Mouse (Mus musculus): ENCODE measurements at regions not wholly inside any gene's neighbourhood (a gene's known extent, or its start where the extent isn't known, plus 50 kb on each side); places are given as distances from the start of the nearest gene placed in this dataset.

DNA sequence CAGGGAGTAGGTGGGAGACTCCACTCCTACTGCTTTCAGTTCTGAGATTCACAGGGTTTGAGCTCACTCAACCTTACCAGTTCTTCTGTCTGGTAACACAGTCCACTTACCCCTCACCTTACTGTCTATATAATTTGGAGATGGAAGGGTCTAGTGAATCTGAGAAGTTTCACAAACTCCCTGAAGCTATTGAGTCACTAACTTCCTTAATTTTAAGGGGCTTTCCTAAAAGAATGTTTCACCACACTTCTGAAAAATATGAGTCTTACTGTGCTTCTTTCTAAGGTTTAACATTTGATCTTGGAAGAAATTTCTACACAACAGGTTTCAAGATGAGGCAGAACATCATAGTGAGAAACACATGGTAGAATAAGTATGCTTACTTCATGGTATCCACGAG is 166.6 kb upstream of the Tet2 start:
- no peaks in the 10 kb centered on the region for H3K36me3 ChIP-seq (ENCODE audit: control insufficient read depth, insufficient read depth, low read length)
- 67% methylated on average over 1 of the region's 1 CpGs for whole genome bisulfite sequencing
- DNase-seq (ENCODE audit: low read depth in 1 of 2, low spot score in 2 of 2), result no peak
- no peaks in the 10 kb centered on the region; the same call in 1 of the 2 replicates for H3K4me1 ChIP-seq (ENCODE audit: control insufficient read depth, insufficient read depth, insufficient read length)
- no peak overlapping the region for H3K27ac ChIP-seq (ENCODE audit: insufficient read depth, low read length)
- no peak overlapping the region for H3K4me3 ChIP-seq (ENCODE audit: extremely low read depth, insufficient read depth, insufficient read length)
- no peaks in the 10 kb centered on the region for H3K27me3 ChIP-seq (ENCODE audit: control insufficient read depth, insufficient read depth, low read length)
- TF ChIP-seq POLR2A (IDR thresholded peaks at IDR 0.05; ENCODE audit: low read depth, low read length), result no peak
- no peak for TF ChIP-seq CTCF (IDR thresholded peaks at IDR 0.05; ENCODE audit: extremely low read depth, insufficient read depth, insufficient read length, insufficient replicate concordance)

DNA sequence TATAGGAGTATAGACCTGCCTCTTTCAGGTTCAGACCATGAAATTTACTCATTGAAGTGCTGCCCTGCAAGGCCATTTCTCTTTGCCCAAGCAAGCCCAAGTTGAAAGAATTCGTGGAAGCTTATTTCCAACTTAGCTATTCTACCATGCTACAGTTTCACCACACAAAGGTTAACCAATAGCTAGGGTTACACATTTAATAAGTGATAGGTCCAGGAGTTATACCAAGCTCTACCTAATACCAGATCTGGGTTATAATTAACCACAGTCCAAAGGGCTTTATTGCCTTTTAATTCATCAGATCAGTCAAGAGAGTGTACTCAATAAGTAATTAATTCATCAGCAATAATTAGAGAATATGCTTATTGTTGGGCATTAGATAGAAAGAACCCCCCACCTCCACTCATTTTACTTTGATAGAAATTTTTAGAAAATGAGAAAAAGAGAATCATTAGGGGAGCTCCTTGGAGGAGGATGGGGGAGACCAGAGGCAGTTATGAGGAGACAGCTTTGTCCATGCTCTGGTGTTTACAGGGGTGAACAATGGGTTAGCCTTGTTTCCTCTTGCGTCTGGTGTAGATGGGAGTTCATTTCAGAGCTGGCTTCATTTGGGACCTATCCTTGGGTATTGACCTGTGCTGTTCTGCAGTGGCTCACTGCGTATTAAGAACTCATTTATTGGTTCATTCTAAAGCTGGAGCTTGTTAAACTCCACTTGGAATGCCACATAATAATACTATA is 177.8 kb upstream of the Tet2 start:
- Histone ChIP-seq H3K27me3 (ENCODE audit: control insufficient read depth, insufficient read depth, low read length) (no peaks in the 10 kb centered on the region), H3K36me3 (ENCODE audit: control insufficient read depth, insufficient read depth, low read length) (no peaks in the 10 kb centered on the region), H3K4me3 (ENCODE audit: extremely low read depth, insufficient read depth, insufficient read length) (no peak overlapping the region), H3K4me1 (ENCODE audit: control insufficient read depth, insufficient read depth, insufficient read length) (no peaks in the 10 kb centered on the region), H3K27ac (ENCODE audit: insufficient read depth, low read length) (no peak overlapping the region)
- TF ChIP-seq POLR2A (IDR thresholded peaks at IDR 0.05; ENCODE audit: low read depth, low read length) (no peak), CTCF (IDR thresholded peaks at IDR 0.05; ENCODE audit: extremely low read depth, insufficient read depth, insufficient read length, insufficient replicate concordance) (no peak)
- WGBS, result 86% methylated on average over 3 of the region's 3 CpGs
- no peak for DNase-seq (ENCODE audit: low read depth in 1 of 2, low spot score in 2 of 2)

GRCm38 (mm10) chr3:133726831-133727230 is 181.9 kb upstream of the Tet2 start:
- no peak for DNase-seq (ENCODE audit: low read depth in 1 of 2, low spot score in 2 of 2)
- H3K36me3 ChIP-seq (ENCODE audit: control insufficient read depth, insufficient read depth, low read length), result no peaks in the 10 kb centered on the region
- H3K4me3 ChIP-seq (ENCODE audit: extremely low read depth, insufficient read depth, insufficient read length), result no peak overlapping the region
- no peak overlapping the region for H3K27ac ChIP-seq (ENCODE audit: insufficient read depth, low read length)
- WGBS, result 90% methylated on average over 6 of the region's 6 CpGs
- H3K4me1 ChIP-seq (ENCODE audit: control insufficient read depth, insufficient read depth, insufficient read length), result no peaks in the 10 kb centered on the region
- TF ChIP-seq CTCF (IDR thresholded peaks at IDR 0.05; ENCODE audit: extremely low read depth, insufficient read depth, insufficient read length, insufficient replicate concordance) (no peak), POLR2A (IDR thresholded peaks at IDR 0.05; ENCODE audit: low read depth, low read length) (no peak)
- H3K27me3 ChIP-seq (ENCODE audit: control insufficient read depth, insufficient read depth, low read length), result no peaks in the 10 kb centered on the region

DNA sequence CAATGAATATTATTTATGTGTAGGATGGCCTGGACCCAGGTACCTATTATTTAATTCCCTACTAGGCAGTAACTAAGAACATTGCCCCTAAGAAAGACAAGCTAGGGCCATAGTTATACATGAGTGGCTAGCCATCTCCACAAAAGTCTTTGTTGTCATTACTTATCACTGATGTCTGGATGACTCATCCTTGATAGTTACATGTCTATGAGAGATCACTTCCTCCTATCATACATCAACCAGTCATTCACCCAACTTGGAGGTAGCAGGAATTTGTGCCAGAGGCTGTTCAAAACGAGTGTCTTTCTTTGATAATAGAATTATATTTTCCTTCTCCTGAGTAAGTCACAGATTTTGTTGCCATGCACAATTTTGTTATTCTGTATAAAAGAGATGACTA is 190.7 kb upstream of the Tet2 start:
- TF ChIP-seq POLR2A (IDR thresholded peaks at IDR 0.05; ENCODE audit: low read depth, low read length) (no peak), CTCF (IDR thresholded peaks at IDR 0.05; ENCODE audit: extremely low read depth, insufficient read depth, insufficient read length, insufficient replicate concordance) (no peak)
- WGBS, result 63% methylated on average over 1 of the region's 1 CpGs
- H3K27ac ChIP-seq (ENCODE audit: insufficient read depth, low read length), result no peak overlapping the region
- no peak overlapping the region for H3K4me3 ChIP-seq (ENCODE audit: extremely low read depth, insufficient read depth, insufficient read length)
- no peaks in the 10 kb centered on the region for H3K36me3 ChIP-seq (ENCODE audit: control insufficient read depth, insufficient read depth, low read length)
- no peak for DNase-seq (ENCODE audit: low read depth in 1 of 2, low spot score in 2 of 2)
- no peaks in the 10 kb centered on the region for H3K4me1 ChIP-seq (ENCODE audit: control insufficient read depth, insufficient read depth, insufficient read length)
- no peaks in the 10 kb centered on the region; the same call in 1 of the 2 replicates for H3K27me3 ChIP-seq (ENCODE audit: control insufficient read depth, insufficient read depth, low read length)

GRCm38 (mm10) chr3:133738936-133739335 is 194.0 kb upstream of the Tet2 start:
- Histone ChIP-seq H3K36me3 (ENCODE audit: control insufficient read depth, insufficient read depth, low read length) (no peaks in the 10 kb centered on the region), H3K27me3 (ENCODE audit: control insufficient read depth, insufficient read depth, low read length) (no peaks in the 10 kb centered on the region; the same call in 1 of the 2 replicates), H3K27ac (ENCODE audit: insufficient read depth, low read length) (no peak overlapping the region), H3K4me3 (ENCODE audit: extremely low read depth, insufficient read depth, insufficient read length) (no peak overlapping the region), H3K4me1 (ENCODE audit: control insufficient read depth, insufficient read depth, insufficient read length) (no peaks in the 10 kb centered on the region)
- TF ChIP-seq POLR2A (IDR thresholded peaks at IDR 0.05; ENCODE audit: low read depth, low read length) (no peak), CTCF (IDR thresholded peaks at IDR 0.05; ENCODE audit: extremely low read depth, insufficient read depth, insufficient read length, insufficient replicate concordance) (no peak)
- DNase-seq (ENCODE audit: low read depth in 1 of 2, low spot score in 2 of 2), result no peak
- 95% methylated on average over 2 of the region's 2 CpGs for WGBS

DNA sequence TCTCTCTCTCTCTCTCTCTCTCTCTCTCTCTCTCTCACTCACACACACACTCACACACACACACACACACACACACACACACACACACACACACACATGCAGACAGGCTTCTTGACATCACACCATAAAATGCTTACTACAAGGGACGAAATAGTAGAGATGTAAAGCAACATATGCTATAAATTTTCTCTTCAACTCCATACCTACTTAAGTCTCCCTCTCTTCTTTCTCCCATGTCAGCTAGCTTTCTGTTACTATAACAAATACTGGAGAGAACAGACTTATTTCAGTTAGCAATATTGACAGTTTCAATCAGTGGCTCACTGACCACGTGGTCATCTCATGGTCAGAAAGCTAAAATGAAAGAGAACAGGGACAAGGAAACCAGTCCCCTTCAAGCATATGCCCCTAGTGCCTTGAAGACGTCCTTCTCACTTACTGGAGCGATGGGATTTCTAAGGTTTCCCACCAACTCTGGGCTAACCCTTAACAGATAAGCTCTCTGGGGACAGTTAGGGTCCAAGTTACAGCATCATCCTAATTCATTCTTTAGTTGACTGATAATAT is 199.7 kb upstream of the Tet2 start:
- WGBS, result 83% methylated on average over 4 of the region's 4 CpGs
- DNase-seq (ENCODE audit: low read depth in 1 of 2, low spot score in 2 of 2), result no peak
- Histone ChIP-seq H3K4me3 (ENCODE audit: extremely low read depth, insufficient read depth, insufficient read length) (no peak overlapping the region), H3K4me1 (ENCODE audit: control insufficient read depth, insufficient read depth, insufficient read length) (peaks cover 4% of the 10 kb centered on the region; the same call in 1 of the 2 replicates), H3K27me3 (ENCODE audit: control insufficient read depth, insufficient read depth, low read length) (no peaks in the 10 kb centered on the region), H3K36me3 (ENCODE audit: control insufficient read depth, insufficient read depth, low read length) (no peaks in the 10 kb centered on the region), H3K27ac (ENCODE audit: insufficient read depth, low read length) (no peak overlapping the region)
- no peak for TF ChIP-seq POLR2A (IDR thresholded peaks at IDR 0.05; ENCODE audit: low read depth, low read length)
- no peak for TF ChIP-seq CTCF (IDR thresholded peaks at IDR 0.05; ENCODE audit: extremely low read depth, insufficient read depth, insufficient read length, insufficient replicate concordance)
